Mouse (Mus musculus): Measurements from ENCODE around the gene Kdm7a.

Gene Kdm7a

GRCm38 (mm10) chr6:39205650-39206580 is 674 bp downstream of the Kdm7a start:
- DNase-seq, result peak; percentile 53

- DNase-seq, result peak; percentile 86
Measured at GRCm38 (mm10) chr6:39205064-39205649, 1.4 kb downstream of the Kdm7a start.

GRCm38 (mm10) chr6:39204444-39204843 is 2.1 kb downstream of the Kdm7a start:
- no peak for DNase-seq

- no peak for DNase-seq
Measured at GRCm38 (mm10) chr6:39203236-39203635, 3.4 kb downstream of the Kdm7a start.

GRCm38 (mm10) chr6:39193006-39193405 is 13.6 kb downstream of the Kdm7a start:
- no peak for DNase-seq

- DNase-seq, result no peak
Measured at GRCm38 (mm10) chr6:39191518-39191917, 15.1 kb downstream of the Kdm7a start.

GRCm38 (mm10) chr6:39187227-39187626 is 19.4 kb downstream of the Kdm7a start:
- DNase-seq, result peak; percentile 26

- DNase-seq, result no peak
Measured at GRCm38 (mm10) chr6:39169089-39169488, 37.5 kb downstream of the Kdm7a start.

GRCm38 (mm10) chr6:39164891-39165290 is 41.7 kb downstream of the Kdm7a start:
- DNase-seq, result no peak

- DNase-seq, result no peak
Measured at GRCm38 (mm10) chr6:39161975-39162374, 44.6 kb downstream of the Kdm7a start.

GRCm38 (mm10) chr6:39146041-39146440 is 60.5 kb downstream of the Kdm7a start:
- DNase-seq, result no peak

- DNase-seq, result no peak
Measured at GRCm38 (mm10) chr6:39132556-39132955, 74.0 kb downstream of the Kdm7a start.

- no peak for DNase-seq
Measured at GRCm38 (mm10) chr6:39131480-39131879, 75.1 kb downstream of the Kdm7a start.

- DNase-seq, result no peak
Measured at GRCm38 (mm10) chr6:39124719-39125118, 81.9 kb downstream of the Kdm7a start.

- no peak for DNase-seq
Measured at GRCm38 (mm10) chr6:39120685-39121084, 85.9 kb downstream of the Kdm7a start.

GRCm38 (mm10) chr6:39118456-39118881 is 88.1 kb downstream of the Kdm7a start:
- DNase-seq, result no peak

GRCm38 (mm10) chr6:39117584-39118455 is 88.8 kb downstream of the Kdm7a start, which contains the start of gene Parp12:
Gene Parp12 (minus strand): TSS chr6:39118349.
- peak; percentile 88 for DNase-seq

- DNase-seq, result no peak
Measured at GRCm38 (mm10) chr6:39115438-39115837, 91.2 kb downstream of the Kdm7a start.

- DNase-seq, result no peak
Measured at GRCm38 (mm10) chr6:39113141-39113540, 93.4 kb downstream of the Kdm7a start.

GRCm38 (mm10) chr6:39112701-39113100 is 93.9 kb downstream of the Kdm7a start:
- DNase-seq, result no peak

GRCm38 (mm10) chr6:39106812-39107211 is 99.8 kb downstream of the Kdm7a start:
- no peak for DNase-seq

- no peak for DNase-seq
Measured at GRCm38 (mm10) chr6:39104631-39105030, 102.0 kb downstream of the Kdm7a start.
